Mouse (Mus musculus) limb, embryonic 14.5 days (tissue): Measurements from ENCODE around the gene Il13. TPM values are rescaled to one million over a fixed set of nuclear protein-coding genes. Genes with fewer than 3 reads are reported as not detected.

Experiments used
- ATAC-seq: fragments of 200-750 bp; cut with Nextera tagmentation; 2 replicates; pipeline ENCODE4 v1.8.0; 2017; ENCODE audit warnings: low read depth, moderate number of reproducible peaks, moderate TSS enrichment; ENCODE audit not compliant: low FRiP score
- DNase-seq: peaks from one replicate; pipeline ENCODE4 v3.0.0-alpha.2; 2015; ENCODE audit warnings: low spot score
- H3K27ac ChIP-seq: fragments of 300-500 bp; sonication (generic); replicated peaks from 2 replicates; pipeline ENCODE4 v1.5.1; 2014; ENCODE audit warnings: low read depth, mild to moderate bottlenecking, low read length, moderate library complexity, mixed read lengths
- H3K27me3 ChIP-seq: fragments of 300-500 bp; sonication (generic); 2 replicates; pipeline ENCODE4 v1.6.1; 2014; ENCODE audit warnings: low read length, mixed read lengths; ENCODE audit not compliant: control insufficient read depth, insufficient read depth
- H3K36me3 ChIP-seq: fragments of 300-500 bp; sonication (generic); 2 replicates; pipeline ENCODE4 v1.6.1; 2014; ENCODE audit warnings: mild to moderate bottlenecking, low read length, moderate library complexity, mixed read lengths; ENCODE audit not compliant: control insufficient read depth, insufficient read depth
- H3K4me1 ChIP-seq: fragments of 300-500 bp; sonication (generic); 2 replicates; pipeline ENCODE4 v1.6.1; 2014; ENCODE audit warnings: antibody characterized with exemption, low read length, mixed read lengths; ENCODE audit not compliant: control insufficient read depth, insufficient read depth
- H3K4me2 ChIP-seq: fragments of 300-500 bp; sonication (generic); replicated peaks from 2 replicates; pipeline ENCODE4 v1.6.1; 2014; ENCODE audit warnings: low read depth, mild to moderate bottlenecking, low read length, moderate library complexity; ENCODE audit not compliant: severe bottlenecking
- H3K4me3 ChIP-seq: fragments of 300-500 bp; sonication (generic); replicated peaks from 2 replicates; pipeline ENCODE4 v1.5.1; 2014; ENCODE audit warnings: low read length
- H3K9ac ChIP-seq: fragments of 300-500 bp; sonication (generic); 2 replicates; pipeline ENCODE4 v1.6.1; 2014; ENCODE audit warnings: mild to moderate bottlenecking, low read depth, low read length, moderate library complexity; ENCODE audit not compliant: severe bottlenecking
- H3K9me3 ChIP-seq: fragments of 300-500 bp; sonication (generic); 2 replicates; pipeline ENCODE4 v1.6.1; 2016; ENCODE audit warnings: low read length; ENCODE audit not compliant: control insufficient read depth
- POLR2A ChIP-seq: fragments of 200-500 bp; IDR thresholded peaks from 2 replicates; pipeline ENCODE4 v1.8.0; 2012; ENCODE audit warnings: inconsistent platforms, mild to moderate bottlenecking, moderate library complexity, borderline replicate concordance; ENCODE audit not compliant: insufficient read depth, insufficient read length; ENCODE audit errors: extremely low read depth
- WGBS: fragments of 180-500 bp; shearing (Covaris S2); extraction: QIAGEN DNeasy Blood & Tissue Kit; methylation state at CpG from one replicate; pipeline ENCODE4 v1.1.7; 2014; 5-methylcytosine and 5-hydroxymethylcytosine counted together
- polyA plus RNA-seq, 2 experiments: library from polyadenylated mRNA; depleted of rRNA in 1 of 2; stranded (reverse) in 1 of 2; unstranded in 1 of 2; fragments of >200 nt; fragmentation: Nextera tagmentation in 1 of 2; extraction: Ambion mirVana in 1 of 2; gene quantifications; 2 replicates each; pipeline versions ENCODE4 v1.2.1 to v1.2.3; 2012 to 2014

The Il13 gene
- polyA plus RNA-seq, 2 experiments = 0.19 TPM; not detected in 1

- Histone ChIP-seq H3K9ac (no peak overlapping the region), H3K4me1 (no peaks in the 10 kb centered on the region), H3K27me3 (no peaks in the 10 kb centered on the region), H3K4me3 (no peak overlapping the region), H3K36me3 (no peaks in the 10 kb centered on the region), H3K27ac (no peak overlapping the region), H3K4me2 (no peak overlapping the region), H3K9me3 (no peaks in the 10 kb centered on the region)
- ATAC-seq (no peak), DNase-seq (no peak)
- 67% methylated on average over 4 of the region's 4 CpGs for WGBS
- no peak for TF ChIP-seq POLR2A
These were observed 16.9 kb downstream of the Il13 start for GRCm38 (mm10) chr11:53617562-53618109.

DNA sequence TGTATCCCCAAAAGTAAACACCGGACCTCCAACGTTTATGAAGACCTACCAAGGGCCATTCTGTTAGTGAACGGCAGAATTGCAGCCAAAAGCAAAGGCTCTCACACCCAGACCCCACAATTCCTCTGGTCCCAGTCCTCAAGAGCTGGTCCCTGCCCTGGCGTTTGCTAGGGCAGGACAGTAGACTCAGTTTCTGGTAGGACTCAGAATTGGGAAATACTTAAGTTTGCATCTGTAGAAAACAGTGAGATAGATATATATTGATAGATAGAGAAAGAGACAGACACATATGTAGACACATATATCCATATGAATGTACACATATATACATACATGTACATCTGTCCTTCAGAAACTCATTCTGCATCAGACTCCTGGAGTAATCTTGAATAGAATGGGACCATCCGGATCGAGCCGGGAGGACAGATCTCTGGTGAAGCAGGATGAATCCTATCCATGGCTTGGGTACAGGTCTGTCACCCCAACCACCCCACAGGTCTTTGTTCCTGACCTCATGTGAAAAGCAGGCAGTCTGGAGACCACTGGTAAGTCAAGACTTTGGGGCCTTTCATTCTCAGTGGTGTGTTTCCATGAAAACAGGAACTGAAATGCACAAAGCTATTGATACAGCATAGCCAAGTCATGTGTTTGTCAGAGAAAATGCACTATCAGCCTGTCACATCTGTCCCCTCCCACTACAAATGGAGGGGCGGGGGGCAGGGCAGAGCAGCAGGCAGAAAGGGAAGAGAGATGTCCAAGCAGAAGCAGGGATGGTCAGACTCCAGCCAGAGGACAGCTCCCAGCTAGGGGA lies 17.5 kb downstream of the Il13 start:
- no peaks in the 10 kb centered on the region for H3K27me3 ChIP-seq
- no peak overlapping the region for H3K4me2 ChIP-seq
- H3K4me3 ChIP-seq = no peak overlapping the region
- H3K4me1 ChIP-seq = no peaks in the 10 kb centered on the region
- ATAC-seq = no peak
- no peak overlapping the region for H3K9ac ChIP-seq
- no peak for TF ChIP-seq POLR2A
- 79% methylated on average over 8 of the region's 8 CpGs for WGBS
- H3K36me3 ChIP-seq = no peaks in the 10 kb centered on the region
- no peak for DNase-seq
- H3K9me3 ChIP-seq = no peaks in the 10 kb centered on the region
- no peak overlapping the region for H3K27ac ChIP-seq

DNA sequence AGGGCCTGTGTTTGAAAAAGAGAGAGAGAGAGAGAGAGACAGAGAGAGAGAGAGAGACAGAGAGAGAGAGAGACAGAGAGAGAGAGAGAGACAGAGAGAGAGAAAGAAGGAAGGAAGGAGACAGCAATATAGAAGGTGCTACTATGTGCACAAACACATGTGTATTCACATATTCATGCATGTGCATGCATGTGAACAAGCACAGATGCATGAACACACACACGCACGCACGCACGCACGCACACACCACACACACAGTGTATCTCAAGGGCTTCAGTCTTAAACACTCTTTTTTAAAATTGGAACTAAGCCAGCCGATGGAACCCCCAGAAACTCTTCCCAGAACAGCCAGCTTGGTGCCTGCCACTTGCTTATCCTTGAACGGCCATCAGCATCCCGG lies 18.9 kb downstream of the Il13 start:
- Histone ChIP-seq H3K36me3 (no peaks in the 10 kb centered on the region), H3K9me3 (no peaks in the 10 kb centered on the region), H3K9ac (no peak overlapping the region), H3K27ac (no peak overlapping the region), H3K4me3 (no peak overlapping the region), H3K4me1 (no peaks in the 10 kb centered on the region), H3K4me2 (no peak overlapping the region), H3K27me3 (no peaks in the 10 kb centered on the region)
- ATAC-seq (no peak), DNase-seq (no peak)
- 88% methylated on average over 8 of the region's 8 CpGs for WGBS
- TF ChIP-seq POLR2A = no peak

GRCm38 (mm10) chr11:53615172-53615571 lies 19.3 kb downstream of the Il13 start:
- Histone ChIP-seq H3K27me3 (no peaks in the 10 kb centered on the region), H3K4me2 (no peak overlapping the region), H3K36me3 (no peaks in the 10 kb centered on the region), H3K9me3 (no peaks in the 10 kb centered on the region), H3K27ac (no peak overlapping the region), H3K4me3 (no peak overlapping the region), H3K9ac (no peak overlapping the region), H3K4me1 (no peaks in the 10 kb centered on the region)
- no peak for ATAC-seq
- no peak for DNase-seq
- TF ChIP-seq POLR2A = no peak
- WGBS = 65% methylated on average over 6 of the region's 6 CpGs

DNA sequence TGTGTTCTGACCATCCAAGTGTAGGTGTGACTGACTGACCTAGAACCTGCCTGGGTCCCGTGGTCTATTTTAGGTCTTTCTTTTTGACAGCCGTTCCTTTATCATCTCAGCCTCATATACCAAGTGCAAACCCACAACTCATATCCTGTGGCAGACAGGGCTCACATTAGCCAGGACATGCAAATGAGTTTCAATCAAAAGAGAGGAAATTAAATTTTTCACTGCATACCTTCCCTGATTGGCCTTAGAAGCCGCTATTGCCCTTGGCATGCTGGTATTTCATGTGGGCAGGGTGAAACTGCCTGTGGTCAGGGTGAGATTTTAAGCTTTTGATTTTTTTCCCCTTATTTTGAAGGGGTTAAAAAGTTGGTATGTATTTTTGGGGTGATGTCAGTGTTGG lies 24.8 kb downstream of the Il13 start:
- ATAC-seq = no peak
- no peaks in the 10 kb centered on the region for H3K27me3 ChIP-seq
- H3K4me2 ChIP-seq = no peak overlapping the region
- no peak overlapping the region for H3K27ac ChIP-seq
- H3K9me3 ChIP-seq = no peaks in the 10 kb centered on the region
- H3K4me3 ChIP-seq = no peak overlapping the region
- 0 out of 2 replicates have a peak, but pooled peaks cover 3% of the 10 kb centered on the region for H3K36me3 ChIP-seq
- no peaks in the 10 kb centered on the region for H3K4me1 ChIP-seq
- DNase-seq = no peak
- WGBS = 75% methylated on average over 3 of the region's 3 CpGs
- H3K9ac ChIP-seq = no peak overlapping the region
- TF ChIP-seq POLR2A = no peak
